Mouse (Mus musculus): ENCODE measurements around the gene Rps19. TPM values are rescaled to one million over a fixed set of nuclear protein-coding genes. Genes with fewer than 3 reads are reported as not detected.

The Rps19 gene
- polyA plus RNA-seq, 1 experiment from 2014 or later, result 2,060 TPM

DNA sequence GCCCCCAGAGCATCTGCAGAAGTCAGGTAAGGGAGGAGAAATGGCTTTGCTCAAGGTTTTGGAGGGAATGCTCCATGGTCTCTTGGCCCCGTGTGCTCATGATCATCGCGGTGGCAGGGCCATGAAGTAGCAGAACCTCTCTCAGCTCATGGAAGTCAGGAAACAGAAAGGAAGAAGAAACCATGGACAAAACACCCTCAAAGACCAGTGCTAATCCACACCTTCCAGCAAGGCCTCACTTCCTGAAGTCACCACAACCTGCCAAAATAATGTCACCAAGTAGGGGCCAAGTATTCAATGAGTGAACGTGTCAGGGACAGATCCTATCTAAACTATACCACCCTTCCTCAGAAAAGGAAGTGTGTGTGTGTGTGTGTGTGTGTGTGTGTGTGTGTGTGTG lies 21.3 kb upstream of the Rps19 start:
- Histone ChIP-seq H3K36me3 (ENCODE audit: control insufficient read depth, insufficient read depth, low read length) (no peaks in the 10 kb centered on the region), H3K4me2 (replicated peaks; ENCODE audit: low read depth) (no peak overlapping the region), H3K9ac (ENCODE audit: low read length) (no peak overlapping the region), H3K27ac (replicated peaks) (no peak overlapping the region), H3K4me3 (ENCODE audit: low read depth, low read length) (no peak overlapping the region), H3K4me1 (replicated peaks; ENCODE audit: control insufficient read depth, insufficient read depth) (no peaks in the 10 kb centered on the region), H3K27me3 (ENCODE audit: control insufficient read depth, insufficient read depth, low read length) (no peaks in the 10 kb centered on the region), H3K9me3 (ENCODE audit: control insufficient read depth, low read length) (no peaks in the 10 kb centered on the region)
- 81% methylated on average over 4 of the region's 4 CpGs for WGBS
- ATAC-seq (ENCODE audit: low FRiP score, low TSS enrichment), result no peak
- no peak for DNase-seq (ENCODE audit: low spot score)
- no peak for TF ChIP-seq CTCF (IDR thresholded peaks at IDR 0.05; ENCODE audit: low read depth)
- no peak for TF ChIP-seq EP300 (optimal IDR thresholded peaks at IDR 0.05)

DNA sequence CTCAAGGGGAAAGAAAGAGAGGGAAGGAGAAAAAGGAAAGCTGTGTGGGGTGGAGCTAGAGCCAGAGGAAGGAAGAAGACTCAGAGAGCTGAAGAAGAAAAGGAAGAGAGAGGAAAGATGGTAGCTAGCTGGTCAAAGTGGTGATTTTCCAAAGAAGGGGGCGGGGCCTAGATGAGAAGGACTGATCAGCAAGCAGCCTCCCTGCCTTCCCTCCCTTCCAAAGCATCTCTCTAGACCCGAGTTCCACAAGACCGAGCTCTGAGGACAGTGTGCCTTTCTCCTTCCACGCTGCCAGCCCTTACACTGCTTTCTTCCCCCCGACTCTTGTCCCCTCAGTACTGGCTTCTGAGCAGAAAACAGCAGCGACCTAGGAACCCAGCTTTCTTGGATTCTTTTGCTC lies 20.0 kb upstream of the Rps19 start:
- no peak for DNase-seq (ENCODE audit: low spot score)

DNA sequence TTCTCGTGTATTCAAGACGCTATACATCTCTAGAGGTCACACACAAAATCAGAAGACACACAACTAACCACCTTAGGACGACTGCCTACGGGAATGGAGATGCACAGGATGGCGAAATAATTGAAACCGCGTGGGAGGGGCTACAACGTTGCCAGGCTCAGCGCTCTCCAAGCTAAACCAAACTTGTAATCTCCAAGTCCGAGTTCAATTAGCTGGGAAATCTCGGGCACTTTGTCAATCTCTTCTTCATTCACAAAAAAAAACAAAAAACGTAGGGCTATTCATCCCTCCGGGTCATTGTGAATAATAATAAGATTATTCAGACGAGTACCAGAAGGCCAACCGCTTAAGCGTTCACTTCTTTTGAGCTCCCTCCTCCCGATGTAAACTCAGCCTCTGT lies 15.1 kb upstream of the Rps19 start:
- no peaks in the 10 kb centered on the region for H3K4me1 ChIP-seq (replicated peaks; ENCODE audit: control insufficient read depth, insufficient read depth)
- no peak for TF ChIP-seq EP300 (optimal IDR thresholded peaks at IDR 0.05)
- H3K36me3 ChIP-seq (ENCODE audit: control insufficient read depth, insufficient read depth, low read length), result no peaks in the 10 kb centered on the region
- ATAC-seq (ENCODE audit: low FRiP score, low TSS enrichment) (no peak), DNase-seq (ENCODE audit: low spot score) (no peak)
- H3K9ac ChIP-seq (ENCODE audit: low read length), result no peak overlapping the region
- no peak overlapping the region for H3K4me2 ChIP-seq (replicated peaks; ENCODE audit: low read depth)
- 60% methylated on average over 17 of the region's 17 CpGs for WGBS
- no peaks in the 10 kb centered on the region for H3K27me3 ChIP-seq (ENCODE audit: control insufficient read depth, insufficient read depth, low read length)
- H3K4me3 ChIP-seq (ENCODE audit: low read depth, low read length), result no peak overlapping the region
- no peaks in the 10 kb centered on the region for H3K9me3 ChIP-seq (ENCODE audit: control insufficient read depth, low read length)
- no peak overlapping the region for H3K27ac ChIP-seq (replicated peaks)

More for the DNA sequence above, 20.0 kb upstream of the Rps19 start:
- H3K4me1 ChIP-seq (replicated peaks; ENCODE audit: control insufficient read depth, insufficient read depth), result no peaks in the 10 kb centered on the region
- H3K9me3 ChIP-seq (ENCODE audit: control insufficient read depth, low read length), result no peaks in the 10 kb centered on the region
- WGBS, result 28% methylated on average over 6 of the region's 6 CpGs
- ATAC-seq (ENCODE audit: low FRiP score, low TSS enrichment), result no peak
- no peaks in the 10 kb centered on the region for H3K27me3 ChIP-seq (ENCODE audit: control insufficient read depth, insufficient read depth, low read length)
- TF ChIP-seq CTCF (IDR thresholded peaks at IDR 0.05; ENCODE audit: low read depth), result no peak
- no peak for TF ChIP-seq EP300 (optimal IDR thresholded peaks at IDR 0.05)
- H3K4me3 ChIP-seq (ENCODE audit: low read depth, low read length), result no peak overlapping the region
- H3K27ac ChIP-seq (replicated peaks), result no peak overlapping the region
- H3K4me2 ChIP-seq (replicated peaks; ENCODE audit: low read depth), result no peak overlapping the region
- H3K9ac ChIP-seq (ENCODE audit: low read length), result no peak overlapping the region
- H3K36me3 ChIP-seq (ENCODE audit: control insufficient read depth, insufficient read depth, low read length), result no peaks in the 10 kb centered on the region

DNA sequence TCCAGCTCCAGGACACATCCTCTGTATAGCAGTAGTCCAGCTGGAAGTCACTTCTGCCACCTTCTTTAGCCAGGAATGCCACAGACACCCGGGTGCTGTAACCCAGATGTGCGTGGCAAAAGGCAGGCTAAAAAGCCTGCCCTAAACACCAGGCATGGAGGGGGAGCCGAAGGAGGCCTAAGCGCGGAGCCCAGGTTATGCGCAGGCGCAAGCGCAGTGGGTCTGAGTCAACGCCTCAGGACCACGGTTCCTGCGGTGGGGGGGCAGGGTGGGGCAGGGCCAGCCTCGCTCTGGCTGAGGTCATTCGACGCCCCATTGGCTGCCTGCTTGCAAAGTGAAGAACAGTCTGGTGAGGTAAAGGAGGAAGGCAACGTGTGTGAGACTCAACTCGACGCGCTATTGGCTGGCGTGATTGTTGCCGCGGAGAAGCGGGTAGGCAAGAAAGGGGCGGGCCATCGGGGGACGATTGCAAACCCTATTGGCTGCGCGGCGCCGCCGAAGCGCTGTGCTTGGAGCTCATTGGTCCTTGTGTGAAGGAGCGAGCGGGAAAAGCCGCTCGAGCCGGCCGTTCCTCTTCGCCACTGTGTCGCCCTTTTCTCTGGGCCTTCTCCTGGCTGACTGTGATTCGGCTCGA lies 14.5 kb upstream of the Rps19 start, which contains the start of the genes Lypd4 and Dmrtc2:
Gene Lypd4 (minus strand): TSS at position 410 of the 634 bp plus-strand sequence.
Gene Dmrtc2 (plus strand): TSS at position 526 of the 634 bp plus-strand sequence.
- H3K27me3 ChIP-seq (ENCODE audit: control insufficient read depth, insufficient read depth, low read length), result no peaks in the 10 kb centered on the region
- no peak for TF ChIP-seq CTCF (IDR thresholded peaks at IDR 0.05; ENCODE audit: low read depth)
- no peak for TF ChIP-seq EP300 (optimal IDR thresholded peaks at IDR 0.05)
- ATAC-seq (ENCODE audit: low FRiP score, low TSS enrichment) (no peak), DNase-seq (ENCODE audit: low spot score) (no peak)
- no peak within 1 kb of the TSS for H3K4me2 ChIP-seq (replicated peaks; ENCODE audit: low read depth)
- no peaks in the 10 kb centered on the region for H3K9me3 ChIP-seq (ENCODE audit: control insufficient read depth, low read length)
- no peaks in the 10 kb centered on the region for H3K36me3 ChIP-seq (ENCODE audit: control insufficient read depth, insufficient read depth, low read length)
- no peak within 1 kb of the TSS for H3K9ac ChIP-seq (ENCODE audit: low read length)
- WGBS, result 50% methylated on average over 41 of the region's 41 CpGs
- H3K27ac ChIP-seq (replicated peaks), result no peak within 1 kb of the TSS
- no peak within 1 kb of the TSS for H3K4me3 ChIP-seq (ENCODE audit: low read depth, low read length)
- H3K4me1 ChIP-seq (replicated peaks; ENCODE audit: control insufficient read depth, insufficient read depth), result no peaks in the 10 kb centered on the region

DNA sequence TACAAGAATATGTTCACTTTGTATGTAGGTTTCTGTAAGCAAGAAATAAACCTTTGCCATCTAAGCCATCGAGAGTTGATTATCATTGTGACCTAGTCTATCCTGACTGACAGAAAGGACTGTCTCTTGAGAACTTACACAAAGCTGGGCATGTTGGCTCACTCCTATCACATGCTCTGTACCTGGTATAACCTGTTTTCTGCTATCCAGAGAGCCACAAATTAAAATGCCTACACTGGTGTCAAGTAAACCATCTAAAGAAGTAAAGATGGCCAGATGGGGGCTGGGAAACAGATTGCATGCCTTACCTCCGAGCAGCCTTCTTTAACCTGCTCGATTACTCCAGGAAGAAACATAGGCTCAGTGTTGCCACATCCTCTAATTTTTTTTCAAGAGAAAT lies 6.6 kb upstream of the Rps19 start:
- DNase-seq (ENCODE audit: low spot score), result no peak

DNA sequence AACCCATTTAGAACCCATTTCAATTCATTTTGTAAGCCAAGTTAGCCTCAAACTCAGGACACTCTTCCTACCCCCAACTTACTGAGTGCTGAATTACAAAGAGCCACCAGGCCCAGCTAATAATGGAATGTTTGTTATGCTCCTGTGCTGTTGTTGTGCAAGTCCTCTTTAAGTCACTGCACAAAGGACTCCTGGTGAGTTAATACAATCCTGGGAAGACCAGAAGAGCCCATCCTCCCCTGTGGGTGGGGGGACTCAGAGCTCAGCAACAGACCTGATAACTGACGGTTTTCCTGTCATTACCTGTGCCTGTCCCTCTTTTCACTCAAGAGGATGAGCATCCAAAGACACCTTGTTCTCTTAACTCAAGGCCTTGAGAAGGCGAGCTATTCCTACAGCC lies 4.6 kb upstream of the Rps19 start:
- no peak overlapping the region for H3K4me3 ChIP-seq (ENCODE audit: low read depth, low read length)
- ATAC-seq (ENCODE audit: low FRiP score, low TSS enrichment) (no peak), DNase-seq (ENCODE audit: low spot score) (no peak)
- no peaks in the 10 kb centered on the region for H3K4me1 ChIP-seq (replicated peaks; ENCODE audit: control insufficient read depth, insufficient read depth)
- no peak overlapping the region for H3K4me2 ChIP-seq (replicated peaks; ENCODE audit: low read depth)
- no peaks in the 10 kb centered on the region for H3K27me3 ChIP-seq (ENCODE audit: control insufficient read depth, insufficient read depth, low read length)
- 38% methylated on average over 2 of the region's 2 CpGs for WGBS
- no peak overlapping the region for H3K9ac ChIP-seq (ENCODE audit: low read length)
- no peak overlapping the region for H3K27ac ChIP-seq (replicated peaks)
- H3K9me3 ChIP-seq (ENCODE audit: control insufficient read depth, low read length), result no peaks in the 10 kb centered on the region
- no peaks in the 10 kb centered on the region for H3K36me3 ChIP-seq (ENCODE audit: control insufficient read depth, insufficient read depth, low read length)
- no peak for TF ChIP-seq CTCF (IDR thresholded peaks at IDR 0.05; ENCODE audit: low read depth)
- no peak for TF ChIP-seq EP300 (optimal IDR thresholded peaks at IDR 0.05)

More for the DNA sequence above, 6.6 kb upstream of the Rps19 start:
- no peak overlapping the region for H3K4me2 ChIP-seq (replicated peaks; ENCODE audit: low read depth)
- H3K27ac ChIP-seq (replicated peaks), result no peak overlapping the region
- H3K36me3 ChIP-seq (ENCODE audit: control insufficient read depth, insufficient read depth, low read length), result no peaks in the 10 kb centered on the region
- WGBS, result 57% methylated on average over 3 of the region's 3 CpGs
- H3K4me3 ChIP-seq (ENCODE audit: low read depth, low read length), result no peak overlapping the region
- no peaks in the 10 kb centered on the region for H3K4me1 ChIP-seq (replicated peaks; ENCODE audit: control insufficient read depth, insufficient read depth)
- no peak for TF ChIP-seq EP300 (optimal IDR thresholded peaks at IDR 0.05)
- no peak for TF ChIP-seq CTCF (IDR thresholded peaks at IDR 0.05; ENCODE audit: low read depth)
- no peak overlapping the region for H3K9ac ChIP-seq (ENCODE audit: low read length)
- ATAC-seq (ENCODE audit: low FRiP score, low TSS enrichment), result no peak
- no peaks in the 10 kb centered on the region for H3K9me3 ChIP-seq (ENCODE audit: control insufficient read depth, low read length)
- H3K27me3 ChIP-seq (ENCODE audit: control insufficient read depth, insufficient read depth, low read length), result no peaks in the 10 kb centered on the region
